Mouse (Mus musculus): ENCODE measurements around the gene Cfap45.

Gene Cfap45

GRCm38 (mm10) chr1:172562641-172563464 lies 42.3 kb downstream of the Cfap45 start:
- DNase-seq (ENCODE audit: low read depth): peak; percentile 60

DNA sequence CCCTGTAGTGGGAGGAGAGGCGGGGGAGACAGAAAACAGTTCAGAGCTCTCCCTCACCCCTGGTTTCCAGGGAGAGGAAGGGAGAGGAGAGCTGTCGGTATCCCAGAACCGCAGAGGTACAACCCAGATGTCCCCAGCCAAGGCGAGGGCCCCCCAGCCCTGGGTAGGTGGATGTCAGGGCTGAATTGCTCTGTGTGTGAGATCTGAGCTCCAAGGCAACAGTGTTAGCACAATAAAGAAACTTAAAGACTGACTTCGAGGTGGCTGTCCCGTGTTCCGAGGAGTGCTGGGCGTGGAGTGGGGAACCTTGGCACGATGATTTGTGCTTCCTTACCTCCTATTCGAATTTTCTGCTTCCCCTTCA lies 42.8 kb downstream of the Cfap45 start:
- DNase-seq (ENCODE audit: low read depth): no peak

DNA sequence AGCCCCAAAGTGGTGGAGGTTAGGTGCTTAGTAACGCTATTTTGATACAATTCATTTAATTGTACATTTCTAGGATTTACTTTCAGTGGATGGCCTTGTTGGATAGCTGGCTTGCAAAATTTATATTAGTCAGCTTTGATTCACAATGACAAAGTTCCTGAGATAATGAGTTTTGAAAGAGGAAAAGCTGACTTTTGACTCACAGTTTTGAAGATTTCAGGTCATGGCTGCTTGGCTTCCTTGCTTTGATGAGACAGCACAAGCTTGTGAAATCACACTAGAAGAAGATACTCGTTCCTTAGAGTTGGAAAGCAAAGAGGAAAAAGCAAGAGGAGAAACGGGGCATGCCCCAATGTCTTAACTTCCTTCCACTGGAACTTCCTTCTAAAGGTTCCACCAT lies 45.5 kb downstream of the Cfap45 start:
- DNase-seq (ENCODE audit: low read depth): no peak

GRCm38 (mm10) chr1:172567758-172568157 lies 47.2 kb downstream of the Cfap45 start:
- no peak for DNase-seq (ENCODE audit: low read depth)

GRCm38 (mm10) chr1:172580116-172580515 lies 59.5 kb downstream of the Cfap45 start:
- peak; percentile 89 for DNase-seq (ENCODE audit: low read depth)

GRCm38 (mm10) chr1:172582436-172582835 lies 61.8 kb downstream of the Cfap45 start:
- DNase-seq (ENCODE audit: low read depth): no peak

- no peak for DNase-seq (ENCODE audit: low read depth)
Observed at GRCm38 (mm10) chr1:172584271-172584670, 63.7 kb downstream of the Cfap45 start.

DNA sequence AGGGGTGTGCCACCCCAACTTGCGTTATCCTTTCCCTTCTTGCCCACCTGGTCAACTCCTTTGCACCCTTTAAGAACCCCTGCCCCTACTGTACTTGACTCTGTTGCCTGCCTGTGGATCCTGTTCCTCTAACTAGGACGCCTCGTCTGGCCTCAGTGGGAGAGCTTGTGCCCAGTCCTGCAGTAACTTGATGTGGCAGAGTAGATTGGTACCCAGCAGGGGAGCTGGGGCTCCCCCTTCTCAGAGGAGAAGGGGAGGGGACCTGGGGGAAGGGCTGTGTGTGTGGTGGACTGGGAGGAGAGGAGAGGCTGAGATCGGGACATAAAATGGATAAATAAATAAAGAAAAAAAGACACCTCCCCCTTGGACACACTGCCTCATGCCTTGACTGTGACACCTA lies 64.4 kb downstream of the Cfap45 start:
- DNase-seq (ENCODE audit: low read depth): no peak

GRCm38 (mm10) chr1:172585612-172586567 lies 65.3 kb downstream of the Cfap45 start:
- no peak for DNase-seq (ENCODE audit: low read depth)

GRCm38 (mm10) chr1:172590385-172590784 lies 69.8 kb downstream of the Cfap45 start, which contains the start of gene Slamf8:
TSS of gene Slamf8 (minus strand) at chr1:172590568.
- peak; percentile 67 for DNase-seq (ENCODE audit: low read depth)

GRCm38 (mm10) chr1:172593321-172593720 lies 72.7 kb downstream of the Cfap45 start:
- no peak for DNase-seq (ENCODE audit: low read depth)

- no peak for DNase-seq (ENCODE audit: low read depth)
Observed at GRCm38 (mm10) chr1:172593956-172594355, 73.4 kb downstream of the Cfap45 start.

DNA sequence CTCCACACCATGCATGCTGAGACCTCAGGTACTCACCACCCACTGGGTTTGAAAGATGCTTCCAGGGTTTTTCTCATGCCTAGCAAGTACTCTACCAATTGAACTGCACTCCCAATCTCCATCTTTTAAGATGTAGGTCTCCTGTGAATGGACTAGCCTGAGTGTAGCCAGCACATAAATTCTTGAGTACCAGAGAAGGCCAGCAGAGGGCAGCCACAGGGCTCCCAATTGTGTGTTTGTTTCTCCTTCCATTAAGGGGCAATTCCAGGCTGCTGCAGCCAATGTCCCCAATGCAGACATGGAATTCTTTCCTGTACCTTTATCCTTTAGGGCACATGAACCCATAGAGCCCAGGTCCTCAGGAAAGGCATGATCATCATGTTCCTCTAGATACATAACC lies 73.9 kb downstream of the Cfap45 start:
- DNase-seq (ENCODE audit: low read depth): peak; percentile 64
